Mouse (Mus musculus) layer of hippocampus, adult 11-12 months (tissue): ENCODE data around the gene Fam241b.

Experiments used
- DNase-seq: peaks from one replicate; pipeline ENCODE4 v3.0.0; 2022; ENCODE audit warnings: low spot score

Fam241b gene

DNA sequence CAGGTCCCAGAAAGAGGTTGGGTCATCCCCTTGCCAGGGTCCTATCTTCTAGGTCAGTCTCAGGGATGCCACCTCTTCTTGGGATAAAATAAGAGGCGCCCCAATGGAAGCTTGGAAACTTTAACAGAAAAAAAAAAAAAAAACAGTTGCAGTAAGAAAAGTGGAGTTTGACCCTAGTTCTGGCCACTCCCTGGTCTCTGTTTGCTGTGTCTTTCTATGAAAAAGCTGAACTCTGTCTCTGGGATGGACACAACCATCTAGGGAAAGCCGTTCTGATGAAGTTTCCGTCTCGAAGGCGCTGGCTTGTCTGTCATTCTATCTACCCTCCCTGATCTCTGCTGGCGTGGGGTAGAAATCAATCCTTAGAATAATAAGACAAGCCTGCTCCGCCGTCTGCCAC lies 73.1 kb downstream of the Fam241b start:
- no peak for DNase-seq

DNA sequence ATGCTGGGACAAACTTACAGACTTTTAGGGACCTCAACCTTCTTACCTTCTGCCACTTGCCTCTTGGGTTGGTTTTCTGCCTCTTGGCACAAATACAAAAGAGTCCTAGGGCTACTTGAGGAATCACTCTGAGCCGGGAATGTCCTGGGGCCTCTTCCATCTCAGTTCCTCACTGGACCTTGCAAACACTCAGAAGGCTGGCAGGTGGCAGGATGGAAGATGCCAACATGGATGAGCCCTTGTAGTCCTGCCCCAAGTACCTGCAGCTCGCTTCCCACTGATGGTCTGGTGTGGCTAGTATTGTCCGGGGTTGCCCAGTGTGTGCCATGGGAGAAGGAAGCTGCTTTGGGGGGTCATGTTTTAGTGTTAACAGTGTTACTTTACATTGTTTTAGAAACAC lies 73.8 kb downstream of the Fam241b start:
- no peak for DNase-seq

DNA sequence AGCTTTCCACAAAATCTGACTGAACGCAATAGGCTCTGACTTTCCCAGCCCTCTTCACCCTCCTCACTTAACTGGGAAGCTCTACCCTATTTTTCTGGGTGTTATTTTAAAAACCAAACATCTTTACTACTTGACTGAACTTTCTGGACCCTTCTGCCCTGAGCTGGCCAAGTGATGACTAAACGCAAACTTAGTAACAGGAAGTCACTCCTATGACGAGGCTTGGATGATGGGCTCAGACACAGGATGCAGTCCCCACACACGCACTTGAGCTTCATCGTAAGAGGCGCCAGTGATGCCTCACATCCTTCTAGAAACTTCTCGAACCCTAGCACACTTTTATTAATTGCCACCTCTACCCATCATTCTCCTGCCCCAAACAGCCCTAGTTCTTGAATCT lies 74.3 kb downstream of the Fam241b start:
- no peak for DNase-seq

DNA sequence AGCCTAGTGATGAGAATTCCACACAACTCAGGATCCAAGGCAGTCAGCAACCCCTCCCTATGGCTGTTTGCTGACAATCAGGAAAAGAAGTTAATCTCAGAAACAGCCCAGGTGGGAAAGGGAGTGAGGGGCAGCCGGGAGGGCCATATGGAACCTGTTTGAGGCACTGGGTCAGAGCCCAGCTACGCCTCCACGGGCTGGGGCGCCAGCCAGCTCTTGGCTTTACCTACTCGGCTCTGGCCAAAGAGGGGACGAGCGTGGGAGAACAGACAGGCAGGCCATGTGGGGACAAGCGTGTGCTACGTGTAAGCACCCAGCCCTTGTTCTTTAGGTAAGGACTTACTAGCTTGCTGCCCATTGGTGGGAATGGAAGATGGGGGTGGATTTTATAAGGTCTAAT lies 75.2 kb downstream of the Fam241b start:
- no peak for DNase-seq

DNA sequence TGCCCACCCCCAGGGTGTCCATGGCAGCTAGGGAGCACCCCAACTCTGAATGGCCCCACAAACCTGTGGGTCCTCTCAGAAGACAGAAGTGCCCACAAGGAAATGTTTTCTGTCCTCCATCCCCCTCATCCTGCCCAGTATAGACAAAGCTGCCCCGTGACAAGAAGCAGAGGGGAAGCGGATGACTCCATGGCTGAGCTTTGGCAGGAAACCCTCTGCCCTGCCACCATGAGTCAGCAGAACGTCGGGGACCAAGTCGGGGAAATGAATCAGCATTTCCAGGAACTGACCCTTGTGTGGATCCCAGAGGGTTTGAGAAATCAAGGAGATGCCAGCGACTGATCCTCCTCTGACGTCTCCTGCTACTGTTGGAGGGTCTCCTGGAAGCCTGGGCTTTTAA lies 77.5 kb downstream of the Fam241b start:
- DNase-seq, result no peak

DNA sequence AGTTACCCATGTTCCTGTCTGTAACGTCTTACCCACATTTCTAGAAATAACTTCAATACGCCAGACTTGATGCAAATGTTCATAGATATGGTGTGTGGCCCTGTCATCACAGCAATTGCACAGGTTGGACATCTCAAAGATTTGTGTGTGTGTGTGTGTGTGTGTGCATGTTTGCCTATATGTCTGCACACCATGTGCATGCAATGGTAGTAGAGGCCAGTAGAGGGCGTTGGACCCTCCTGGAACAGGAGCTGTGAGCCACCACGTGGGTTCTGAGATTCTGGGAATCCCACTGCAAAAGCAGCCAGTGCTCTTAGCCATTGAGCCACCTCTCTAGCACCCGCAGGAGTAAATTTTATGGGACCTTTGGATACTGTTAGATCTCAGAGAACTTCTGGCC lies 80.9 kb downstream of the Fam241b start:
- DNase-seq, result no peak

DNA sequence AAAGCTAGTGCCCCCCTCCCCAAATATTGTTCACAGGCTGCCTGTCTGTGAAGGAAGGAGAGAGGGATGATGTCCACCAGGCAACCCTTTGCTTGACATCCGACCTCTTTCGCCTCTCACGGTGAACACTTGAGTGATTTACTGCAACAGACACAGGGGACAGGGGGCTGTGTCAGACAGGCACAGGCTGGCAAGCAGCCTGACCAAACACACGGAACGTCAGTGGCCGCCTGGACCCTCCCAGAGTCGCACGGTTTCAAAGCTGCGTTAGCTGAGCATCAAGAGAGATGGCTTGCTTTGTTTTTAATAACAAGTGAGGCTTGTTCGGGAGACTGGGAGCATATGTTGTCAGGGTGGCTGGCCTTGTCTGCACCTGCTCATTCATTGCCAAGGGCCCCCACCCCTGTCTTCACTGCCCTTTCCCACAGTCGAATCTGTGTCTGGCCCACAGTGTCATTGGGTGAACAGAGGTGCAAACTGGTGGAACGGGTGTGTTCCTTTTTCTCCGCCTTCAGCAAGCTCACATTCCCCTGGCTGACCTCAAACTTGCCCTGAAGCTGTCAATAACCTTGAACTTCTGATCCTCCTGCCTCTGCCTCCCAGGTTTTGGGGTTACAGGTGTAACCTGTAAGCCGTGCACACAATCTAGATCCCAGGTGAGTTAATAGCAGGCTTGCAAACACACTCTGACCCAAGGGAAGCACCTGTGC lies 82.6 kb downstream of the Fam241b start:
- no peak for DNase-seq

DNA sequence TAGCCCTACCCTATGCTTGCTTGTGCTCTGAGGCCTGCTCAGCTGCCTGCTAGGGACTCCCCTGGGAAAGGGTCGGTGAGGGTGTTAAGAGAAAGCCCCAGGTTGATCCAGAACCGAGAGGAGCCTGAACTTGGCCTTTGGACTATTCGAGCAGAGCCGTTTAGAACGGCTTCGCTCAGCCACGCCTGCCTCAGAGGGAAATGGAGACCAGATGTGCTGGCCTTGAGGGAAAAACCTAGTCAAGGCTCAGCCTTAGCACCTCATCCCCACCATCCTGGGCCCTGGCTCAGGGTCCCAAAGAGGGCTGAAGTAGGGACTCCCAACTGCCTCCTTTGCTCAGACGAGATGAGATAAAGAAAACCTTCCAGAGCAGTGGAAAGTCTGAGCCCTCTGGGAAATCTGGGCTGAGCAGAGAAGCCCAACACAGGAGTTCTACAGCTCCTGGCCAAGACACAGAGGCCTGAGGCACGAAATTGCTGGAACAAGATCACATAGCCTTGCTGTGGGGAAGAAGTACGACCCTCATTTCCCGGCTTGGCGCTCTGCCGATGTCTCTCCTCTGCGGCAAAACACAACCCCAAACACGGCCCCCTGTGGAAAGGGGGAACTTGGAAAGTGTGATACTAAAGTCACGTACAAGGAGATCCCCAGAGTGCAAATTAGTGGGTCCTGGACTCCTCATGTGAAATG lies 83.4 kb downstream of the Fam241b start:
- DNase-seq, result no peak

DNA sequence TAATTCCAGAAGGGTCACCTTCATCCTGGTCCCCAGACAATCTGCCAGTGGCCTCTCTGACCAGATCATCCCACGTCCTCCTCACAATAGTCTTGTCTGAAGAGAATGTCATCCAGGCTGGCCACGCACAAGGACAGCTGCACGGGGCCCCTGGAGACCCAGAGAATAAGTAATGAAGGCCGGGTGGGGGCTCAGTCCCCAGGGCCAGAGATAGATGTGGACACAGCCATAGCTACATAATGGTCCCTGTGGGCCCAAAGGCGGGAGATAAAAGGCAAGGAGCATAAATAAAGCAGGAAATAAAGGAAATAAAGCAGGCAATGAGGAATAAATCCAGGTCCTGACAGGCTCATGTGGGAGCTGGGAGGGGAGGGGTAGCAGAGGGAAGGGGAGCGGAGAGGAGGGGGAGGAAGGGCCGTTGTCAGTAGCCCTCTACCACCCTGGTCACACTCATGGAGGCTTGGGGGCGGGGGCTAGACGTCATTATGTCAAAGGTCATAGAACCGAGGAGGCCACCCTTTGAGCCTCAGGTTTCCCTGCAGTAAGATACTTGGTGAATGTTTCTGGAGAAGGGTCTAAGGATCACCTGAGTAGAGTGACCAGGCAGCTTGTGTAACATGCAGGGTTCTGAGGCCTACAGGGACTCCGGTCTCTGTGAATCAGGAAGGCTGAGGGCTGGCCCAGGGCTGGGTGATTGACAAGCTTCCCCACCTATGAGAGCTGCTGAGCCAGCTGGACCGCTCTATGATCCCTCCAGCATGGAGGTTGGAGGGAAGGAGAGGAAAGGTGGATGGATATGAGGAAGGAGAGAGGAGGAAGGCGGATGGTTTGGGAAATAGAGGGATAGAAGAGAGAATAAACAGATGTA lies 85.0 kb downstream of the Fam241b start:
- DNase-seq, result no peak
